Mouse (Mus musculus): ENCODE results near the gene Rhox2f.
"Not testable (repeated sequence)": the region's sequence is repeated elsewhere in the genome, so short reads cannot be mapped to it uniquely, and the experiment has no call there.

Gene Rhox2f

GRCm38 (mm10) chrX:37571105-37571504, at the start of gene Rhox2f:
TSS of gene Rhox2f (plus strand) at chrX:37571405.
- DNase-seq = not testable (repeated sequence)

DNA sequence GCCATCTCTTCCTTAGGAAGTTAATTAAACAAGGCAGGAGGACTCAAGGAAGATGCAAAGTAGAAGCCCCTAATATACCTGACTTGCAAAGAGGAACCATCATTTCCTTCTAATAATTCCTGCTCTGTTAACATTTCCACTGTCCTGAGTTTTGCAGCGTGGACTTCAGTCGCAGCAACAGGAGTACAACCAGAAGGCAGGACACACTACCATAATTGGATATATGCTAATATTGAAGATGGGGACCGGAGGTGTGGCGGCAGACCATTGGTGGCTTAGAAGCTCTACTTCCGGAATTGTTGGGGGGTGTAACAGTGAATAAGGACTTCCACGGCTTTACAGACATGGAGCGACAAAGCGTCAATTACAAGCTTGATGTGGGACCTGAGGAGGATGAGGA, 41.1 kb upstream of the Rhox2f start, which contains the start of gene Rhox2e:
Gene Rhox2e (plus strand): TSS at position 301 of the 400 bp plus-strand sequence.
- not testable (repeated sequence) for DNase-seq

DNA sequence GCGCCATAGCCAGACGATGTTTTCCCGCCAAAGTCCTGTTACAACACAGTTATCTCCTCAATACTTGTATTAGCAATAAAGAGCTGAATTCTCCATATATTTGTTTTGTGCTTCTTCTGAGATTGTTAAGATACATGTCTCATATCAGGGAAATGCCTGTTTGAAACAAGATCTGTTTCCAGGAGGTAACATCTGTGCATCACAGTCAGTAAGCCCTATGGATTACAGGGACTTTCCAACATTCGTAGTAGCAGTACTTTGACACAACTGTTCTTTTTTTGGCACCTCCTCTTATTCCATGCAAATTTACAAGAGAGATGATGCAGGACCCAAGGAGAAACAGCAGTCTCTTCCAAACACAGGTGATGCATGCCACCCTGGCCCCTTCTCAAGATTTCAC, 29.5 kb upstream of the Rhox2f start, which contains the start of gene Rhox3e:
Gene Rhox3e (plus strand): TSS at position 301 of the 400 bp plus-strand sequence.
- not testable (repeated sequence) for DNase-seq

- not testable (repeated sequence) for DNase-seq
Measured at GRCm38 (mm10) chrX:37557112-37557511, 14.1 kb upstream of the Rhox2f start, which contains the start of gene Rhox4e. TSS of gene Rhox4e (plus strand) at chrX:37557412.

DNA sequence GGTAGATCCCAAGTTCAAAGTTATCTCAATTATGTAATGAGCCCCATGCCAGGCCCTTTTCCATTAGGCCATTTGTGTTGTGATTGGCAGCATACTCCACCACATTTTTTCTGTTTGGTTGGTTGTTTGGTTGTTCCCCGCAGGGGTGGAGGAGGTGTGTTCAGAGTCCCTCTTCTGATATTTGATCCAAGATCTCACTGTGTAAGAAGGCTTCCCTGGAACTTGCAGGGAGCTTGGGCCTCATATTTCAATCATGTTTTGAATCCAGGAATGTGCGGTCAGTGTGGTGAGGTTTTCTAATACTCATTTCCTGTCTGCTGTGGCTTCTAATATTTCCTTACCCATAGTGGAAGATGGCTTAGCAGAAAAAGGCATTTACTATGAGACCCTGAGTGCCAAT, 1.4 kb downstream of the Rhox2f start:
- not testable (repeated sequence) for DNase-seq

DNA sequence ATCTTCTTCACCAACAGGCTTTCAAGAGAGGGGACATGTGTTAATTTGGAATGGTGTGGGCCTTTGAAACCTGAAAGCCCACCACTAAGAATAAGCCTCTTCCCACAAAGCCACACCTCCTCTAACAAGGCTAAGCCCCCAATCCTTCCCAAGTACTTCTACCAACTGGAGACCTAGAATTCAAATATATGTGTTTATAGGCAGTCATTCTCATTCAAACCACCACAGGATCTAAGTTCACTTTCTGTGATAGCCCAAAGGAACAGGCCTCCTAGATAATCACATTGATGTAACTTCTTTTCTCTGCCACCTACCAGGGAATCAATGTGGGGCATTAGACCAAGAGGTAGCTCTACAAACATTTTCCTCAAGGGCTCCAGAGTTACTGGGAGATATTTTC, 9.5 kb downstream of the Rhox2f start, which contains the start of gene Rhox3f:
Gene Rhox3f (plus strand): TSS at position 301 of the 400 bp plus-strand sequence.
- not testable (repeated sequence) for DNase-seq

DNA sequence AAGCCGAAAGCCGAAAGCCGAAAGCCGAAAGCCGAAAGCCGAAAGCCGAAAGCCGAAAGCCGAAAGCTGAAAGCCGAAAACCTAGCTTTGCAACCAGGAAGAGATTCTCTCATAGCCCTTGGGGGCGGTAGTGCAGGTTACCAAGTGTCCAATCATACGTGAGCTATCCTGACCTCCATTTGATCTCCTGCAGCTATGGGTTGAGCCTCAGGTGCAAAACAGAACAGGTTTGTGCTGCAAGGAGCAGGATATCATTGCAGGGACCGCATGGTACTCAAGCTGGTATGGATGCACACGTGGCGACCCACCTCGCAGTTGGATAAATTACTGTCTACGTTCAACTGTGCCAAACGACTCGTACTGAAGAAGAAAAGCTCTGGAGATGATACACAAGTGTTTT, 36.4 kb downstream of the Rhox2f start, which contains the start of gene Rhox4f:
Gene Rhox4f (minus strand): TSS at position 101 of the 400 bp plus-strand sequence.
- not testable (repeated sequence) for DNase-seq
